Mouse (Mus musculus) CH12.LX (cell line): ENCODE results near the gene Tent4b. TPM values are rescaled to one million over a fixed set of nuclear protein-coding genes. Genes with fewer than 3 reads are reported as not detected.
"Not testable (repeated sequence)": the region's sequence is repeated elsewhere in the genome, so short reads cannot be mapped to it uniquely, and the experiment has no call there.

ENCODE experiments used
- DNase-seq: peaks from one replicate; pipeline ENCODE4 v3.0.0-alpha.2; 2013; ENCODE audit errors: extremely low read depth
- H3K27ac ChIP-seq: 2 replicates; pipeline ENCODE4 v1.5.1; 2012; ENCODE audit warnings: low read depth, mild to moderate bottlenecking, control low read depth, moderate library complexity; ENCODE audit not compliant: insufficient read depth
- H3K27me3 ChIP-seq: replicated peaks from 2 replicates; pipeline ENCODE3; 2012; ENCODE audit warnings: inconsistent platforms
- H3K36me3 ChIP-seq, 2 experiments: replicated peaks in 1 of 2; 2 replicates each; pipeline versions ENCODE3 to v1.6.1; 2012; ENCODE audit warnings: inconsistent platforms in 1 of 2, low read length in 1 of 2, mild to moderate bottlenecking in 1 of 2, mixed read lengths in 1 of 2, moderate library complexity in 1 of 2; ENCODE audit not compliant: control insufficient read depth in 1 of 2, insufficient read depth in 1 of 2
- H3K4me1 ChIP-seq, 2 experiments: 2 replicates each; pipeline ENCODE4 v1.6.1; 2012; ENCODE audit warnings: inconsistent platforms in 1 of 2, moderate library complexity in 1 of 2; ENCODE audit not compliant: insufficient read depth in 2 of 2, control insufficient read depth in 1 of 2
- H3K4me2 ChIP-seq: 2 replicates; pipeline ENCODE4 v1.6.1; 2012; ENCODE audit warnings: low read depth, mild to moderate bottlenecking, control low read depth; ENCODE audit not compliant: poor library complexity, insufficient read depth, severe bottlenecking
- H3K4me3 ChIP-seq, 3 experiments: fragments of 150-350 bp in 1 of 3; sonication (generic) in 1 of 3; replicated peaks in 1 of 3; 2 replicates each; pipeline versions ENCODE3 to v1.5.1; 2011 to 2012; ENCODE audit warnings: low read depth in 2 of 3, low read length in 2 of 3, mild to moderate bottlenecking in 2 of 3, moderate library complexity in 2 of 3, control low read depth in 1 of 3, improper control_type of control experiment in 1 of 3, inconsistent platforms in 1 of 3, mixed read lengths in 1 of 3; ENCODE audit not compliant: poor library complexity in 1 of 3
- H3K79me2 ChIP-seq: replicated peaks from 2 replicates; pipeline ENCODE4 v1.6.1; 2012; ENCODE audit warnings: mild to moderate bottlenecking, moderate library complexity; ENCODE audit not compliant: control insufficient read depth, poor library complexity, insufficient read depth, severe bottlenecking; ENCODE audit errors: extremely low read depth
- H3K9ac ChIP-seq: 2 replicates; pipeline ENCODE4 v1.6.1; 2012; ENCODE audit warnings: low read depth, mild to moderate bottlenecking, control low read depth, moderate library complexity; ENCODE audit not compliant: insufficient read depth
- H3K9me3 ChIP-seq: replicated peaks from 2 replicates; pipeline ENCODE3; 2012; ENCODE audit warnings: low read length, inconsistent platforms, mixed read lengths
- BHLHE40 ChIP-seq: IDR thresholded peaks from 2 replicates; pipeline ENCODE4 v1.6.1; 2011; ENCODE audit warnings: mild to moderate bottlenecking, low read depth, low read length, improper control_type of control experiment
- CHD2 ChIP-seq: IDR thresholded peaks from 2 replicates; pipeline ENCODE4 v1.6.1; 2011; ENCODE audit warnings: low read length, improper control_type of control experiment
- CTCF ChIP-seq, 2 experiments: IDR thresholded peaks in 1 of 2; conservative IDR thresholded peaks in 1 of 2; 2 replicates each; pipeline ENCODE4 v1.5.1; 2011 to 2012; ENCODE audit warnings: low read depth in 2 of 2, low read length in 2 of 2, improper control_type of control experiment in 1 of 2, inconsistent platforms in 1 of 2, mild to moderate bottlenecking in 1 of 2, moderate library complexity in 1 of 2
- E2F4 ChIP-seq: IDR thresholded peaks from 2 replicates; pipeline ENCODE4 v1.6.1; 2011; ENCODE audit warnings: low read depth, low read length, improper control_type of control experiment; ENCODE audit not compliant: insufficient replicate concordance
- ELF1 ChIP-seq: IDR thresholded peaks from 2 replicates; pipeline ENCODE4 v1.6.1; 2014; ENCODE audit warnings: low read depth, mild to moderate bottlenecking, inconsistent platforms, low read length, improper control_type of control experiment
- GABPA ChIP-seq: IDR thresholded peaks from 2 replicates; pipeline ENCODE4 v1.6.1; 2012; ENCODE audit warnings: low read depth, low read length, improper control_type of control experiment, inconsistent platforms; ENCODE audit not compliant: insufficient replicate concordance
- IRF4 ChIP-seq: IDR thresholded peaks from 2 replicates; pipeline ENCODE4 v1.6.1; 2014; ENCODE audit warnings: low read depth, mild to moderate bottlenecking, inconsistent platforms, low read length, improper control_type of control experiment
- JUN ChIP-seq: IDR thresholded peaks from 2 replicates; pipeline ENCODE4 v1.6.1; 2011; ENCODE audit warnings: low read depth, mild to moderate bottlenecking, low read length, improper control_type of control experiment, moderate library complexity; ENCODE audit not compliant: insufficient read depth
- KAT2A ChIP-seq: IDR thresholded peaks from 2 replicates; pipeline ENCODE4 v1.6.1; 2012; ENCODE audit warnings: low read length, improper control_type of control experiment, inconsistent platforms; ENCODE audit not compliant: insufficient replicate concordance
- MAFK ChIP-seq: IDR thresholded peaks from 2 replicates; pipeline ENCODE4 v1.6.1; 2011; ENCODE audit warnings: low read length, improper control_type of control experiment; ENCODE audit not compliant: insufficient replicate concordance
- MAZ ChIP-seq: IDR thresholded peaks from 2 replicates; pipeline ENCODE4 v1.6.1; 2012; ENCODE audit warnings: low read depth, mild to moderate bottlenecking, inconsistent platforms, low read length, improper control_type of control experiment, moderate library complexity
- MEF2A ChIP-seq: IDR thresholded peaks from 2 replicates; pipeline ENCODE4 v1.6.1; 2014; ENCODE audit warnings: low read depth, mild to moderate bottlenecking, inconsistent platforms, low read length, improper control_type of control experiment, borderline replicate concordance
- MXI1 ChIP-seq: IDR thresholded peaks from 2 replicates; pipeline ENCODE4 v1.6.1; 2011; ENCODE audit warnings: mild to moderate bottlenecking, low read depth, low read length, improper control_type of control experiment
- MYC ChIP-seq: IDR thresholded peaks from 2 replicates; pipeline ENCODE4 v1.6.1; 2011; ENCODE audit warnings: low read depth, mild to moderate bottlenecking, improper control_type of control experiment, low read length
- NELFE ChIP-seq: IDR thresholded peaks from 2 replicates; pipeline ENCODE4 v1.6.1; 2011; ENCODE audit warnings: low read depth, low read length, improper control_type of control experiment
- NRF1 ChIP-seq: IDR thresholded peaks from 2 replicates; pipeline ENCODE4 v1.6.1; 2014; ENCODE audit warnings: low read depth, mild to moderate bottlenecking, inconsistent platforms, low read length, improper control_type of control experiment, moderate library complexity
- SIN3A ChIP-seq: IDR thresholded peaks from 2 replicates; pipeline ENCODE4 v1.6.1; 2012; ENCODE audit warnings: low read length, improper control_type of control experiment, inconsistent platforms
- UBTF ChIP-seq: IDR thresholded peaks from 2 replicates; pipeline ENCODE4 v1.6.1; 2012; ENCODE audit warnings: low read depth, mild to moderate bottlenecking, inconsistent platforms, low read length, improper control_type of control experiment, moderate library complexity
- USF2 ChIP-seq: conservative IDR thresholded peaks from 2 replicates; pipeline ENCODE4 v1.6.1; 2011; ENCODE audit warnings: low read depth, low read length, improper control_type of control experiment
- ZNF384 ChIP-seq: IDR thresholded peaks from 2 replicates; pipeline ENCODE4 v1.6.1; 2012; ENCODE audit warnings: low read depth, low read length, improper control_type of control experiment, inconsistent platforms
- dilution Hi-C: fragments of 300-500 bp; cut with MboI; formaldehyde crosslinking; loops from 2 replicates; pipeline ENCODE4 v1.14.3; 2020; ENCODE audit warnings: low sequenced_read_pairs; ENCODE audit not compliant: extremely low pct_unique_long_range_greater_than_20kb, extremely low pct_ligation_motif_present
- in situ Hi-C: fragments of 300-500 bp; cut with MboI; formaldehyde crosslinking; loops from 3 replicates; pipeline ENCODE4 v1.14.3; 2019; ENCODE audit warnings: low sequenced_read_pairs, low pct_ligation_motif_present, low pct_unique_long_range_greater_than_20kb, mixed read lengths
- polyA plus RNA-seq: library from polyadenylated mRNA; unstranded; fragments of >175 nt; gene quantifications from 2 replicates; pipeline ENCODE4 v1.2.1, GENCODE M21; 2012; ENCODE audit warnings: low read depth; ENCODE audit not compliant: insufficient read length
- total RNA-seq, 2 experiments: library from RNA; depleted of rRNA; stranded (reverse); fragments of 300-350 nt in 1 of 2; fragments of >200 nt in 1 of 2; gene quantifications; 2 replicates each; pipeline ENCODE4 v1.2.3; 2012 to 2014

Gene Tent4b
- total and polyA plus RNA-seq, 3 experiments: 20.1 to 37.8 (median 27.9) TPM

DNA sequence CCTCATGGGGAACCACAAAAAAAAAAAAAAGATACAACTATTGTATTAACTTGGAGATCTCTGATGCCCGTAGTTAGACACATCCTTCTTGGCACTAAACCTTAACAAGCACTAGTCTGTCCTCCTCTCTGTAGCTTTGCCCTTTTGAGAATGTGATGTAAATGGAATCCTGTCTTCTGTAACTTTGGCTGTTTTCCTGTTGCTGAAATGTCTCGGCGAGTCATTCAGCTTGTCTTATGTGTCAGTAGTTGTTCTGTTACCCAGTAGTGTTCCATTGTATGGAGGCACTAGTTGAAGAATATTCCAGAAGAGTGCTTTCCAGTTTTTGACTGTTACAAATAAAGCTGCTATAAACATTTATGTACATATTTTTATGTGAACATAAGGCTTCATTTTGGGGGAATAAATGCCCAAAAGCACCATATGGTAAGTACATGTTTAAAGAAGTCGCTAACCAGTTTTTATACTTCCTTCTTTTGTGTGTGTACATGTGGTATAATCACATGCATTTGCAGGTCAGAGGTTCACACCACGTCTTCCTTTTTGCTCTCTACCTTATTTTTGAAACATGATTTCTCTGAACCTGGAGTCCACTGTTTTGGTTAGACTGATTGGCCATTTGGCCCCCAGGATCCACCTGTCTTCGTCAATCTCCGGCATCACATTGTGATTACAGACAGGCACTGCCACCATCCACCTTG is 8.3 kb downstream of the Tent4b start:
- in situ Hi-C loops: no loop called here
- Histone ChIP-seq H3K9me3 (no peaks in the 10 kb centered on the region), H3K27ac (no peak overlapping the region), H3K27me3 (no peaks in the 10 kb centered on the region), H3K4me3 (no peak overlapping the region), H3K4me1 (peaks cover 0 to 20% of the 10 kb centered on the region in 2 experiments; a peak in 1 of 4 replicates), H3K36me3 (peaks cover 9 to 68% of the 10 kb centered on the region in 2 experiments), H3K4me2 (no peak overlapping the region), H3K79me2 (peaks cover 25% of the 10 kb centered on the region), H3K9ac (no peak overlapping the region)
- TF ChIP-seq NELFE (no peak), MXI1 (no peak), NRF1 (no peak), KAT2A (no peak), MYC (no peak), JUN (no peak), ZNF384 (no peak), IRF4 (no peak), SIN3A (no peak), ELF1 (no peak), BHLHE40 (no peak), MAZ (no peak), MAFK (no peak), USF2 (no peak), GABPA (no peak), CHD2 (no peak), CTCF (conservative IDR thresholded peaks at IDR 0.05 in 1 of 2, IDR thresholded peaks at IDR 0.05 in 1 of 2; ENCODE audit: low read depth in 2 of 2, low read length in 2 of 2) (no peak), MEF2A (no peak), UBTF (no peak), E2F4 (no peak)
- DNase-seq: no peak
- dilution Hi-C loops: no loop called here

DNA sequence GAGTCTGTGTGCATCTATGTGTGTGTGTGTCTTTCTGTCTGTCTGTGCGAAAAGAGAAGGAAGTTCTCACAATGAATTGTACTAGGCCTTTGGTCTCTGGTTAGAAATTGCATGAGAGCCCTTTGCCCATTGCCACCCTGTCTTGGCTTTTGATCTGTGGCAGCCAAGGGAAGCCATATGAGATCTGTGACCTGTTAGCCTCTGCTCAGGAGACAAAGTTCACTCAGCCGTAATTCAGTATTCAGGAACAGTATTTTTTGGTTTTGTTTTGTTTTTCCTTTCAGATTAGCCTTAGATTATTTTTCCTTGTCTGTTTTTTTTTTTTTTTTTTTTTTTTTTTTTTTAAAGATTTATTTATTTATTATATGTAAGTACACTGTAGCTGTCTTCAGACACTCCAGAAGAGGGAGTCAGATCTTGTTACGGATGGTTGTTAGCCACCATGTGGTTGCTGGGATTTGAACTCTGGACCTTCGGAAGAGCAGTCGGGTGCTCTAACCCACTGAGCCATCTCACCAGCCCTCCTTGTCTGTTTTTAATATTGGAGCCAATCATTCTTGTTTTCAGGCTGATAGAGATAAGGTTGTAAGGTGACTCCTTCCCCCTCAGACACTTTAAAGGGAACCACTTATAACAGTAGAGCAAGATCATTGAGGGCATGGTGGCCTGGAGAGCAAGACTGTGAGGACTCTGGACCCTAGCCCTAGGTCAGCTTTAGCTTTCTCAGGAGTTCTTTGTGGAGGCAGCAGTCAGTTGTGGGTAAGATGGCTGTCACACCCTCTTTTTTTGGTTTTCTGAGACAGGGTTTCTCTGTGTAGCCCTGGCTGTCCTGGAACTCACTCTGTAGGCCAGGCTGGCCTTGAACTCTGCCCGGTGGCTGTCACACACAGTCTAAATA is 11.2 kb downstream of the Tent4b start:
- H3K9ac ChIP-seq, H3K9me3 ChIP-seq, H3K27me3 ChIP-seq, DNase-seq, in situ Hi-C loops, H3K4me2 ChIP-seq, H3K4me3 ChIP-seq, H3K27ac ChIP-seq, dilution Hi-C loops: not testable (repeated sequence)
- peaks cover 24% of the 10 kb centered on the region for H3K79me2 ChIP-seq
- peaks cover 0 to 20% of the 10 kb centered on the region in 2 experiments; a peak in 1 of 4 replicates for H3K4me1 ChIP-seq
- H3K36me3 ChIP-seq: peaks cover 6 to 51% of the 10 kb centered on the region in 2 experiments
